Mouse (Mus musculus) left cerebral cortex, adult 18-20 months (tissue): ENCODE data around the gene Sppl2c. TPM values are rescaled to one million over a fixed set of nuclear protein-coding genes. Genes with fewer than 3 reads are reported as not detected.

Experiments used
- DNase-seq, 2 experiments: peaks; one replicate each; pipeline ENCODE4 v3.0.0; 2021 to 2022; ENCODE audit warnings: low spot score in 2 of 2, mixed read lengths in 1 of 2
- long read RNA-seq, 2 experiments: library from polyadenylated mRNA; stranded (forward); transcript quantifications; one replicate each; pipeline ENCODE4 v2.0.0; 2021
- total RNA-seq, 2 experiments: library from RNA; stranded (reverse); gene quantifications; 2 replicates each; pipeline ENCODE4 v1.2.3; 2021

The Sppl2c gene
- not detected for total RNA-seq
- long read RNA-seq, experiment 1, result 0 reads
- long read RNA-seq, experiment 2, result 0 reads

- no peak for DNase-seq
Observed at GRCm38 (mm10) chr11:104186135-104186836, at the start of gene Sppl2c. TSS of gene Sppl2c (plus strand) at chr11:104186327.

- no peak for DNase-seq
Observed at GRCm38 (mm10) chr11:104138976-104139375, 47.2 kb upstream of the Sppl2c start.

GRCm38 (mm10) chr11:104144930-104145329, 41.2 kb upstream of the Sppl2c start:
- no peak for DNase-seq

- no peak for DNase-seq
Observed at GRCm38 (mm10) chr11:104148787-104149186, 37.3 kb upstream of the Sppl2c start.

GRCm38 (mm10) chr11:104150911-104151310, 35.2 kb upstream of the Sppl2c start:
- no peak for DNase-seq

- no peak for DNase-seq
Observed at GRCm38 (mm10) chr11:104154332-104154731, 31.8 kb upstream of the Sppl2c start.

- no peak for DNase-seq
Observed at GRCm38 (mm10) chr11:104154820-104155635, 31.1 kb upstream of the Sppl2c start.

GRCm38 (mm10) chr11:104155899-104156298, 30.2 kb upstream of the Sppl2c start:
- no peak for DNase-seq

- DNase-seq, result no peak
Observed at GRCm38 (mm10) chr11:104156391-104156790, 29.7 kb upstream of the Sppl2c start.

- DNase-seq, result peak; percentile 85 to 89
Observed at GRCm38 (mm10) chr11:104157603-104158259, 28.4 kb upstream of the Sppl2c start.

- no peak for DNase-seq
Observed at GRCm38 (mm10) chr11:104158260-104158907, 27.7 kb upstream of the Sppl2c start.

GRCm38 (mm10) chr11:104159769-104160272, 26.3 kb upstream of the Sppl2c start:
- no peak for DNase-seq

- no peak for DNase-seq
Observed at GRCm38 (mm10) chr11:104161153-104161552, 25.0 kb upstream of the Sppl2c start.

GRCm38 (mm10) chr11:104164257-104164656, 21.9 kb upstream of the Sppl2c start:
- DNase-seq, result no peak

- peak; percentile 79 to 82 for DNase-seq
Observed at GRCm38 (mm10) chr11:104171281-104171781, 14.8 kb upstream of the Sppl2c start.

GRCm38 (mm10) chr11:104178893-104179292, 7.2 kb upstream of the Sppl2c start:
- DNase-seq, result peak; percentile 37 to 53

GRCm38 (mm10) chr11:104179804-104180203, 6.3 kb upstream of the Sppl2c start:
- no peak for DNase-seq

GRCm38 (mm10) chr11:104182141-104182540, 4.0 kb upstream of the Sppl2c start:
- no peak for DNase-seq

GRCm38 (mm10) chr11:104186837-104187150, 667 bp downstream of the Sppl2c start:
- no peak for DNase-seq

GRCm38 (mm10) chr11:104187766-104188165, 1.6 kb downstream of the Sppl2c start:
- no peak for DNase-seq

GRCm38 (mm10) chr11:104190008-104190407, 3.9 kb downstream of the Sppl2c start:
- no peak for DNase-seq
